Mouse (Mus musculus) intestine, postnatal 0 days (tissue): ENCODE measurements around the gene Cstf2. TPM values are rescaled to one million over a fixed set of nuclear protein-coding genes. Genes with fewer than 3 reads are reported as not detected.

Experiments
- ATAC-seq: fragments of 200-750 bp; cut with Nextera tagmentation; 2 replicates; pipeline ENCODE4 v1.8.0; 2017; ENCODE audit warnings: mild to moderate bottlenecking, moderate TSS enrichment, moderate library complexity
- H3K27ac ChIP-seq: fragments of 300-500 bp; sonication (generic); 2 replicates; pipeline ENCODE4 v1.5.1; 2014; ENCODE audit warnings: mild to moderate bottlenecking, low read depth, low read length, moderate library complexity
- H3K27me3 ChIP-seq: fragments of 300-500 bp; sonication (generic); replicated peaks from 2 replicates; pipeline ENCODE4 v1.6.1; 2014; ENCODE audit warnings: low read length, mixed read lengths; ENCODE audit not compliant: control insufficient read depth, insufficient read depth
- H3K36me3 ChIP-seq: fragments of 300-500 bp; sonication (generic); 2 replicates; pipeline ENCODE4 v1.6.1; 2014; ENCODE audit warnings: mild to moderate bottlenecking, moderate library complexity; ENCODE audit not compliant: control insufficient read depth, insufficient read depth
- H3K4me1 ChIP-seq: fragments of 300-500 bp; sonication (generic); replicated peaks from 2 replicates; pipeline ENCODE4 v1.6.1; 2014; ENCODE audit warnings: antibody characterized with exemption, low read length, mixed read lengths; ENCODE audit not compliant: control insufficient read depth, insufficient read depth
- H3K4me2 ChIP-seq: fragments of 300-500 bp; sonication (generic); replicated peaks from 2 replicates; pipeline ENCODE4 v1.6.1; 2014; ENCODE audit warnings: low read depth, mild to moderate bottlenecking, moderate library complexity
- H3K4me3 ChIP-seq: fragments of 300-500 bp; sonication (generic); 2 replicates; pipeline ENCODE4 v1.5.1; 2014; ENCODE audit warnings: low read depth, low read length
- H3K9ac ChIP-seq: fragments of 300-500 bp; sonication (generic); 2 replicates; pipeline ENCODE4 v1.6.1; 2014; ENCODE audit warnings: mild to moderate bottlenecking, low read depth, low read length
- H3K9me3 ChIP-seq: fragments of 300-500 bp; sonication (generic); 2 replicates; pipeline ENCODE4 v1.6.1; 2016; ENCODE audit warnings: mixed run types; ENCODE audit not compliant: control insufficient read depth
- CTCF ChIP-seq: sonication (generic); IDR thresholded peaks from 2 replicates; pipeline ENCODE4 v1.5.1; 2016; ENCODE audit warnings: low read depth, mild to moderate bottlenecking, control low read depth, antibody characterized with exemption, moderate library complexity
- WGBS: fragments of 180-500 bp; shearing (Covaris S2); extraction: QIAGEN DNeasy Blood & Tissue Kit; methylation state at CpG from one replicate; pipeline ENCODE4 v1.1.7; 2014; 5-methylcytosine and 5-hydroxymethylcytosine counted together
- microRNA-seq: library from miRNA; unstranded; fragments of <30 nt; microRNA quantifications from one replicate; pipeline ENCODE4, GENCODE M21; 2016
- polyA plus RNA-seq: library from polyadenylated mRNA; unstranded; fragments of >200 nt; fragmentation: Nextera tagmentation; extraction: Ambion mirVana; gene quantifications from 2 replicates; pipeline ENCODE4 v1.2.1, GENCODE M21; 2015

The Cstf2 gene
- polyA plus RNA-seq, 1 experiment from 2014 or later: 11.6 TPM

DNA sequence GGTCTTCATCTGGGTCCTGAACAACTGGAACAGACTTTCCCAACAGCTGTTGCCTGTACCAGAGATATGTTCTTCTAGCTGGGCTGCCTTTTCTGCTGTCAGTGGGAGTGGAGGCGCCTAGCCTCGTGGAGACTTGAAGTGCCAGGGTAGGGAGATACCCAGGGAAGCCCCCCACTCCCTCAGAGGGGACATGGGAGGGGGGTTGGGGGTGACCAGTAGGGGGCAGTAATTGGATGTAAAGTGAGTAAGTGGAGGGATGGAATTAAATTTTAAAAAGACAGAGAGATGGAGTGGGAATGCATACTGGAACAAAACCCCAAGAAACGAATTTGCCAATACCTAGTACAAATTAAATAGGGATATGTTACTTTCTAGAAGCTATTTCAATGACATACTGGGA lies 74.8 kb downstream of the Cstf2 start:
- H3K36me3 ChIP-seq: no peaks in the 10 kb centered on the region
- H3K27ac ChIP-seq: no peak overlapping the region
- no peak overlapping the region for H3K9ac ChIP-seq
- peak; percentile 10; the same call in 1 of the 2 replicates for TF ChIP-seq CTCF
- no peaks in the 10 kb centered on the region for H3K9me3 ChIP-seq
- no peak overlapping the region for H3K4me2 ChIP-seq
- no peaks in the 10 kb centered on the region for H3K27me3 ChIP-seq
- no peak overlapping the region for H3K4me3 ChIP-seq
- WGBS: 53% methylated on average over 3 of the region's 3 CpGs
- ATAC-seq: no peak
- no peaks in the 10 kb centered on the region for H3K4me1 ChIP-seq

Small RNA genes lying within 50 kb of the gene (microRNA-seq; reads per million reads assigned to microRNA genes)
- gene Mir3112: not detected

Other genes with a start within 250 kb of the Cstf2 start
- gene Tnmd, start 208.2 kb upstream of the Cstf2 start, polyA plus RNA-seq: 0.10 and 0.14 TPM in 2 replicates
- gene Tspan6, start 160.8 kb upstream of the Cstf2 start, polyA plus RNA-seq: 35.8 and 38.2 TPM in 2 replicates
- gene Srpx2, start 150.8 kb upstream of the Cstf2 start, polyA plus RNA-seq: 4.5 and 5.1 TPM in 2 replicates
- 0.68 and 0.83 TPM in 2 replicates for gene Sytl4, start 77.4 kb upstream of the Cstf2 start, polyA plus RNA-seq
- gene Xkrx, start 102.9 kb downstream of the Cstf2 start, polyA plus RNA-seq: 0.07 and 0.18 TPM in 2 replicates
- gene Arl13a, start 128.3 kb downstream of the Cstf2 start, polyA plus RNA-seq: not detected in 2 replicates
- gene Nox1, start 162.8 kb downstream of the Cstf2 start, polyA plus RNA-seq: 0.20 and 0.46 TPM in 2 replicates
- gene Trmt2b, start 217.8 kb downstream of the Cstf2 start, polyA plus RNA-seq: 13.0 and 14.2 TPM in 2 replicates
- gene Tmem35a, start 236.0 kb downstream of the Cstf2 start, polyA plus RNA-seq: 1.9 TPM in 2 replicates
- 5.7 and 7.2 TPM in 2 replicates for gene Cenpi, start 248.9 kb downstream of the Cstf2 start, polyA plus RNA-seq